Mouse (Mus musculus) kidney, adult 18-20 months (tissue): ENCODE data around the gene Olfr933.

Experiments
- DNase-seq: peaks from one replicate; pipeline ENCODE4 v3.0.0; 2021

The Olfr933 gene

GRCm38 (mm10) chr9:38972013-38972412 is at the start of gene Olfr933:
TSS of gene Olfr933 (plus strand) at chr9:38972313.
- DNase-seq: no peak

- no peak for DNase-seq
Measured at GRCm38 (mm10) chr9:38929509-38929908, 42.6 kb upstream of the Olfr933 start, which contains the start of gene Olfr930. TSS of gene Olfr930 (plus strand) at chr9:38929809.

- no peak for DNase-seq
Measured at GRCm38 (mm10) chr9:38953401-38954123, 18.6 kb upstream of the Olfr933 start.

DNA sequence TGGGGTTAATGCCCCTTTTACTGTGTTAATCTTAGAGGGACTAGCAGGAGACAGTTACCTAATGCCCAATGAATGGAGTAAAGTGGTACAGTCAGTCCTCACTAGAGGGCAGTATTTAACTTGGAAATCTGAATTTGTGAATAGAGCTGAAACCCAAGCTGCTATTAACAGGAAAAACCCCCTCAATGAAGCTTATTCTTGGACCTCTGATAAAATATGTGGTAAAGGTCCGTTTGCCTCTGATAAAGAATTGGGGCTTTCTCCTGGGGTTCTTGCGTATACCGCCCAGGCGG is 18.0 kb upstream of the Olfr933 start:
- DNase-seq: no peak

GRCm38 (mm10) chr9:38988215-38988614 is 16.1 kb downstream of the Olfr933 start, which contains the start of gene Olfr934:
TSS of gene Olfr934 (minus strand) at chr9:38988315.
- DNase-seq: no peak

DNA sequence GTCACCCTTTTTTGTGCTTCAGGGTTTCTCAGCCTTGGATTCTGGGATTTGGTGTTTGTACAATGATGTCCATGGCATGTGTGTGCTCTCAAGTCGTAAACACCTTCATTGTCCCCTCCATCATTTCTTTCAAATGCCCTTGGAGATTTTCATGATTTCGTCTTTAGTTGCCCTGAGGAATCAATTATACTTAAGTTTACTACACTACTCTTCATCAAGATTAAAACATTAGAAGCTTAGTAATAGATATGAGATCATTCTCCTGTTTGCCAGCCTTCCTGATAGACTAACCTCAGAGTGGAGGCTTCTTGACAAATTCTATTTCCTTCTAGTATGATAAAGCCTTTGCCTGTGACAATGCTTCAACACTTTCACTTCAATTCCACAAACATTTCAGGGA is 27.5 kb downstream of the Olfr933 start, which contains the start of gene Olfr935:
Gene Olfr935, minus strand, starts transcription at position 101 of the 400 bp plus-strand sequence.
- no peak for DNase-seq

DNA sequence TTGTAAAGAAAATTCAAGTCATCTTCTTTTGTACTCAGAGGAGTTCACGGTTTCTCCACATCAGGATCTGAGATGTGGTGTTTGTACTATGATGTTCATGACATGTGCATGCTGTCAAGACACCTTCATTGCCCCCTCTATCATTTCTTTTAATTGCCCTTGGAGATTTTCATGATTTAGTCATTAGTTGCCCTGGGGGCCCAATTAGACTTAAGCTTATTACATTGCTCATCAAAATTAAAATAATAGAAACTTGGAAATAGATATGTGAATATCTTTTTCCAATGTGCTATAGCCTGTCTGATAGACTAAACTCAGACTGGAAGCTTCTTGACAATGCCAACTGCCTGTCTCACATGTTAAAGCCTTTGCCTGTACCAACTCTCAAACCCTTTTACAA is 51.2 kb downstream of the Olfr933 start, which contains the start of gene Olfr146:
Gene Olfr146, minus strand, starts transcription at position 101 of the 400 bp plus-strand sequence.
- no peak for DNase-seq
